ENCODE assay signal across 21 mouse cellular contexts in genomic region chr12:103036692-103037091, GRCm38 (mm10).
"Had no signal": no experiment of that assay in that cellular context is flagged by ENCODE, and none has a peak within 500 bp of the region (broad histone marks: within the 10 kb centered on the region; RNA-seq: fewer than 3 reads in every experiment).

No protein-coding gene starts in this region.

- H3K9ac ChIP-seq: lung, embryonic 14.5 days; midbrain, embryonic 12.5 days; neural tube, embryonic 13.5 days; neural tube, embryonic 15.5 days; stomach, embryonic 15.5 days had no signal

- H3K27ac ChIP-seq: midbrain, embryonic 10.5 days; midbrain, embryonic 12.5 days; neural tube, embryonic 13.5 days; neural tube, embryonic 15.5 days; stomach, embryonic 15.5 days; stomach, postnatal 0 days had no signal

- H3K4me1 ChIP-seq: midbrain, embryonic 10.5 days; midbrain, embryonic 12.5 days; neural tube, embryonic 13.5 days; neural tube, embryonic 15.5 days; stomach, embryonic 15.5 days had no signal

- ATAC-seq: midbrain, embryonic 16.5 days had no signal

- H3K36me3 ChIP-seq: midbrain, embryonic 10.5 days; midbrain, embryonic 12.5 days; stomach, embryonic 15.5 days had no signal

- H3K4me3 ChIP-seq: midbrain, embryonic 10.5 days; midbrain, embryonic 12.5 days; myocyte; neural tube, embryonic 13.5 days; neural tube, embryonic 15.5 days; stomach, embryonic 15.5 days had no signal

- H3K4me2 ChIP-seq: lung, embryonic 14.5 days; midbrain, embryonic 12.5 days; neural tube, embryonic 13.5 days; neural tube, embryonic 15.5 days; stomach, embryonic 15.5 days had no signal

- H3K27me3 ChIP-seq: midbrain, embryonic 12.5 days; neural tube, embryonic 13.5 days; neural tube, embryonic 15.5 days; stomach, embryonic 15.5 days had no signal

- DNase-seq: lung, adult 18-20 months; lung, embryonic 14.5 days; lung, postnatal 10 days; lung, postnatal 4 days; midbrain, embryonic 14.5 days; retina, postnatal 1 day; right cerebral cortex, adult 18-20 months; right cerebral cortex, postnatal 25 days; right cerebral cortex, postnatal 4 days; spleen, adult 18-20 months; thymus, adult 2 months; thymus, postnatal 25 days; thymus, postnatal 4 days had no signal

- H3K9me3 ChIP-seq: midbrain, embryonic 10.5 days; midbrain, embryonic 12.5 days; neural tube, embryonic 13.5 days; neural tube, embryonic 15.5 days; stomach, embryonic 15.5 days had no signal
